Mouse (Mus musculus): ENCODE measurements around the gene Adamtsl4. TPM values are rescaled to one million over a fixed set of nuclear protein-coding genes. Genes with fewer than 3 reads are reported as not detected.
A peak's percentile ranks its signal among the peaks of the same experiment; 100 is the strongest.

Gene Adamtsl4
- total RNA-seq, 2 experiments from 2014 or later = 6.8 to 7.7 TPM

- H3K27ac ChIP-seq = peak overlapping the region; percentile 26; the same call in 1 of the 2 replicates
- DNase-seq (ENCODE audit: extremely low spot score in 1 of 2, low spot score in 2 of 2) = no peak
- no peak for TF ChIP-seq CTCF (IDR thresholded peaks at IDR 0.05)
- intact Hi-C loops (cut with DNase I) = no loop called here
- no peak overlapping the region for H3K4me3 ChIP-seq
These were observed 34.2 kb downstream of the Adamtsl4 start for GRCm38 (mm10) chr3:95653473-95654034.

DNA sequence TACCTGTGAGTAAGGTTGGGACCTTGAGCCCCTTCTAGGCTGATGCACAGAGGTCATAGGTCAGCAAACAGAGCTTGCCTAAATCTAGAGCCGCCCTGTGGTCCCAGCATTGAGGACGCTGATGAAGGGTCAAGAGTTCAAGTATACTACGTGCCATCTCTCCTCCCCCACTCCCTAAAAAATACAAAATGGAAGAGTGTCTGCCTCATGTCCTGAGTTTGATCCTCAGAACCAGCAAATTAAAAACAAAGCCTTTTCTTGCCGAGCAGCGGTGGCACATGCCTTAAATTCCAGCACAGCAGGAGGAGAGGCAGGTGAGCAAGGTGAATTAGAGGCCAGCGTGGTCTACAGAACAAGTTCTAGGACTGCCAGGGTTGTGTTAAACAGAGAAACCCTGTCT lies 34.8 kb downstream of the Adamtsl4 start:
- no peak overlapping the region for H3K27ac ChIP-seq
- no peak for DNase-seq (ENCODE audit: extremely low spot score in 1 of 2, low spot score in 2 of 2)
- intact Hi-C loops (cut with DNase I) = no loop called here
- no peak overlapping the region for H3K4me3 ChIP-seq
- no peak for TF ChIP-seq CTCF (IDR thresholded peaks at IDR 0.05)

DNA sequence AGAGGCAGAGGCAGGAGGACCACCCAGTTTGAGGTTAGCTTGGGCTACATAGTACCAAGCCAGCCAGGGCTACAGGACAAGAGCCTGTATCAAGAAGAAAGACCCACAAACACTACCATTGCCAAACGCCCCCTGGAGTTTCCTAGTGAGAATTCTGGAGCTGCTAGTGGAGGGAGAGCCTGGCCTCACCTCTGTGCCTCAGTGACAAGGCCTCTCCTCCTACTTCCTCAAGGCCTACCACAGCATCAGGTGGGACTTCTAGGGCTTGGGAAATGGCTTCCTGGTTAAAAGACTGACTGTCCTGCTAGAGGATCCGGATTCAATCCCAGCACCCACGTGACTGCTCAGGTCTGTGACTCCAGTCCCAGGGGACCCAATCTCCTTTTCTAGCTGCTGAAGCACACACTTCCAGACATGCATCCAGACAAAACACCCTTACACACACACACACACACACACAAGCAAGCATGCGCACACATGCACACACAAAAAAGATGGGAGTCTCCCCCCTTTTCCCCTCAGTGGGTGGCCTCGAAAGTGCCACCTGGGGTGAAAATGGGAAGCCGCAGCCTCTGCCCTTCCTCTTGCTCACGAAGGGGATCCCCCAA lies 35.4 kb downstream of the Adamtsl4 start:
- no peak overlapping the region for H3K4me3 ChIP-seq
- DNase-seq (ENCODE audit: extremely low spot score in 1 of 2, low spot score in 2 of 2) = no peak
- no peak overlapping the region for H3K27ac ChIP-seq
- intact Hi-C loops (cut with DNase I) = no loop called here
- no peak for TF ChIP-seq CTCF (IDR thresholded peaks at IDR 0.05)

GRCm38 (mm10) chr3:95651391-95652203 lies 36.1 kb downstream of the Adamtsl4 start:
- TF ChIP-seq CTCF (IDR thresholded peaks at IDR 0.05) = no peak
- Histone ChIP-seq H3K27ac (peak overlapping the region; percentile 60), H3K4me3 (no peak overlapping the region)
- no peak for DNase-seq (ENCODE audit: extremely low spot score in 1 of 2, low spot score in 2 of 2)
- intact Hi-C loops (cut with DNase I) = no loop called here

- no peak for TF ChIP-seq CTCF (IDR thresholded peaks at IDR 0.05)
- no peak for DNase-seq (ENCODE audit: extremely low spot score in 1 of 2, low spot score in 2 of 2)
- intact Hi-C loops (cut with DNase I) = no loop called here
- peak overlapping the region; percentile 60 for H3K27ac ChIP-seq
- H3K4me3 ChIP-seq = no peak overlapping the region
These were observed 36.7 kb downstream of the Adamtsl4 start for GRCm38 (mm10) chr3:95651033-95651373.

DNA sequence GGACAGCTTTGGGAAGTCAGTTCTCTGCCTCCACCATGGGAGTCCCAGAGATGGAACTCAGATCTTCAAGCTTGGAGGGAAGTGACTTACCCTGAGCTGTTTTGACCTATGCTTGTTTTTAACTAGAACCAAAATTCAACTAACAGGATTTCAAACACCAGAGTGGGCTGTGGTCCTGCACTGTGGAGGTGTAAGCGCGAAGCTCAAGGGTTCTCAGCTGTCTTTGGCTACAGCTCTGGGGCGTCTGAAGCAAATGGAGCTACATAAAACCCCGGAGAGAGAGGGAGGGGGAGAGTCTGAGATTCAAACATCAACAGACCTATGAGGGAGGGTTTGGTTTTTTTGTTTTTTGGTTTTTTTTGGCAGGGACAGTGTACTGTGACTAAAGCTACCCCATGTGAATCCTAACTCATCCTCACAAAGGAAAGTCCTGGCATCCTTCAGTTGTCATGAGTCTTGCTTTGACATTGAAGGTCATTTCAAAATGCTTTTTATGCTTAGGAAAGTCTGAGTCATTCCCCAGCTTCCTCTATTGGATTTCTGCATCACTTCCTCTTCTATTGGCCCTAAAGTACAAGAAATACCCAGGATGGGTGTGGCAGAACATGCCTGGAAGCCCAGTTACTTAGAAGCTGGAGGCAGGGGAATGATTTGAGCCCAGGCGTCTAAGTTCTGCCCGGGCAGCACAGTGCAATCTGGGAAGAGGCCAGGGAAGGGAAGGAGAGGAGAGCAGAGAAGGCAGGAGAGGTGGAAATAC lies 37.3 kb downstream of the Adamtsl4 start:
- intact Hi-C loops (cut with DNase I) = no loop called here
- Histone ChIP-seq H3K4me3 (no peak overlapping the region), H3K27ac (peak overlapping the region; percentile 60)
- DNase-seq (ENCODE audit: extremely low spot score in 1 of 2, low spot score in 2 of 2) = no peak
- TF ChIP-seq CTCF (IDR thresholded peaks at IDR 0.05) = no peak

DNA sequence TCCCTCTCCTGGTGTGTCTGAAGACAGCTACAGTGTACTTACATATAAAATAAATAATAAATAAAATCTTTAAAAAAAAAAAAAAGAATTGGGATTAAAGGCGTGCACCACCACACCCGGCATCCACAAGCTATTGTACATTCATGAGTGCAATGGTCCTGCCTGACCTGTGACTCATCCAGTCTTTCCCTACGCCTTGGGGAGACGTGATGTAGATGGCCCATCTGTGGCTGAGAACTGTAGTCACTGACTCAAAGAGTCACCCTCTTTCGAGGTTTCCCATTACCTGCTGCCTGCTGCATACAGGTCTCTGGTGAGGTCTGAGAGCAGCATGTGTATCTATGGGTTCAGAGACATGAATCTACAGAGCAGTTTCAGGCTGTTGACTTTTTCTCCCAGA lies 39.7 kb downstream of the Adamtsl4 start:
- intact Hi-C loops (cut with DNase I) = no loop called here
- TF ChIP-seq CTCF (IDR thresholded peaks at IDR 0.05) = no peak
- no peak for DNase-seq (ENCODE audit: extremely low spot score in 1 of 2, low spot score in 2 of 2)
- H3K4me3 ChIP-seq = no peak overlapping the region
- no peak overlapping the region for H3K27ac ChIP-seq

- no peak for DNase-seq (ENCODE audit: extremely low spot score in 1 of 2, low spot score in 2 of 2)
- intact Hi-C loops (cut with DNase I) = no loop called here
- TF ChIP-seq CTCF (IDR thresholded peaks at IDR 0.05) = no peak
- Histone ChIP-seq H3K27ac (no peak overlapping the region), H3K4me3 (no peak overlapping the region)
These were observed 42.1 kb downstream of the Adamtsl4 start for GRCm38 (mm10) chr3:95645313-95646235.

DNA sequence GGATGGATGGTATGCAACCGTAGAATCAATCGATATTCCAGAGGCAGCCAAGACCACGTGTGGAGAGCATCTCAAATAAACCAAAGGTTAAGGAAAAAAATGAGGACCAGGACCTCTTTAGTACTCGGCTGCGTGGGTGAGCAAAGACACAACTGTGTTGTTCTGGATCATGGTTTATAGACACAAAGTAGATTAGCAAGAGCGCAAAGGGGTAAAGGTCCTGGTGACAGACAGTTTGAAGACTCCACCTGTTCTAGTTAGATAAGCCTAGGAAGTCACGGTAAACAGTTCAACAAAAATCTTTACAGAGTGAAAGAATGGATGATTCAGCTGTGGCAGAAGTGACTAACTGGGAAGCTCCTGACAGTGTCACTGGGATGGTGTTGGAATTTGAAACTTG lies 44.6 kb downstream of the Adamtsl4 start:
- H3K4me3 ChIP-seq = no peak overlapping the region
- intact Hi-C loops (cut with DNase I) = no loop called here
- TF ChIP-seq CTCF (IDR thresholded peaks at IDR 0.05) = no peak
- no peak overlapping the region for H3K27ac ChIP-seq
- no peak for DNase-seq (ENCODE audit: extremely low spot score in 1 of 2, low spot score in 2 of 2)

GRCm38 (mm10) chr3:95639694-95640093 lies 48.0 kb downstream of the Adamtsl4 start:
- TF ChIP-seq CTCF (IDR thresholded peaks at IDR 0.05) = peak; percentile 25
- intact Hi-C loops (cut with DNase I) = no loop called here
- Histone ChIP-seq H3K4me3 (no peak overlapping the region), H3K27ac (no peak overlapping the region)
- no peak for DNase-seq (ENCODE audit: extremely low spot score in 1 of 2, low spot score in 2 of 2)

DNA sequence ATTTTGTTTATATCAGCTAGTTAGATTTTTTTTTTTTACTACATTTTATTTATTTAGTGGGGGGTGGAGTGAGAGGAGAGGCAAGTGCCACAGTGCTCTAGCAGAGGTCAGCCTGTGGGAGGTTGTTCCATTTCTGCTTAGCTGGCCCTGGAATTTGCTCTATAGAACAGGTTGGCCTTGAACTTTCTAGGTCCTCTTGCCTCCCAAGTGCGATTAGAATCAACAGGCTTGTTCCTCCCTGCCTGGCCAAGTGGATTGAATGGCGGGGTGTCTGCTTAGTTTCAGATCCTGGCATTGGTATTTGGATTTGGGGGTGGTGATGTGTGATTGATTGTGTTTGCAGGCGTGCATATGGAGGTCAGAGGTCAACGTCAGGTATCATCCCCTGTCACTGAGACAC lies 51.6 kb downstream of the Adamtsl4 start:
- no peak overlapping the region for H3K4me3 ChIP-seq
- TF ChIP-seq CTCF (IDR thresholded peaks at IDR 0.05) = no peak
- H3K27ac ChIP-seq = no peak overlapping the region
- intact Hi-C loops (cut with DNase I) = no loop called here
- no peak for DNase-seq (ENCODE audit: extremely low spot score in 1 of 2, low spot score in 2 of 2)
